9 mouse cellular contexts compared by ENCODE assay signal in genomic region chr10:126987183-126988118, GRCm38 (mm10). TPM values are rescaled to one million over a fixed set of nuclear protein-coding genes. Genes with fewer than 3 reads are reported as not detected.
DNase-seq lines count a peak whose midpoint lies in the region; ATAC-seq and TF ChIP-seq lines count a peak whose summit lies in the region.
"Had no signal": no experiment of that assay in that cellular context is flagged by ENCODE, and none has a peak within 500 bp of the region (broad histone marks: within the 10 kb centered on the region; RNA-seq: fewer than 3 reads in every experiment).

No protein-coding gene starts in this region.

- no peak for DNase-seq in heart, postnatal 36 days
- no peak for DNase-seq in spleen, adult 2 months (ENCODE audit: low read depth in 1 of 2, low spot score in 2 of 2)
- DNase-seq in spleen, postnatal 36 days (ENCODE audit: low spot score in 2 of 2) = no peak
- DNase-seq in right cerebral cortex, postnatal 10 days (ENCODE audit: low spot score in 2 of 2) = no peak
- no peak for DNase-seq in left cerebral cortex, adult 9 months (ENCODE audit: low spot score in 2 of 2)
- DNase-seq in yolk sac, embryonic 10.5 days (ENCODE audit: low spot score) = no peak

- peak overlapping the region; percentile 55 for H3K9ac ChIP-seq in heart, embryonic 11.5 days (ENCODE audit: low read depth, low read length)
- H3K9ac ChIP-seq in intestine, postnatal 0 days (ENCODE audit: low read depth, low read length) = no peak overlapping the region; the same call in 1 of the 2 replicates
- H3K9ac ChIP-seq: midbrain, embryonic 12.5 days had no signal

- H3K27me3 ChIP-seq in heart, embryonic 11.5 days (ENCODE audit: control insufficient read depth, insufficient read depth, low read length) = no peaks in the 10 kb centered on the region
- H3K27me3 ChIP-seq in spleen, adult 2 months (ENCODE audit: control insufficient read depth, insufficient read depth, low read length) = no peaks in the 10 kb centered on the region
- H3K27me3 ChIP-seq in intestine, postnatal 0 days (replicated peaks; ENCODE audit: control insufficient read depth, insufficient read depth, low read length) = no peaks in the 10 kb centered on the region
- H3K27me3 ChIP-seq: midbrain, embryonic 12.5 days had no signal

- 50% methylated on average over 8 of the region's 8 CpGs for WGBS in heart, embryonic 11.5 days (ENCODE audit: insufficient replicate concordance)
- 49% methylated on average over 8 of the region's 8 CpGs for WGBS in spleen, adult 2 months
- whole genome bisulfite sequencing in intestine, postnatal 0 days = 54% methylated on average over 8 of the region's 8 CpGs

- peaks cover 3% of the 10 kb centered on the region for H3K36me3 ChIP-seq in heart, embryonic 11.5 days (ENCODE audit: control insufficient read depth, insufficient read depth, low read length)
- peaks cover 4% of the 10 kb centered on the region for H3K36me3 ChIP-seq in spleen, adult 2 months (ENCODE audit: control insufficient read depth, insufficient read depth, low read length)
- H3K36me3 ChIP-seq in intestine, postnatal 0 days (ENCODE audit: control insufficient read depth, insufficient read depth) = peaks cover 13% of the 10 kb centered on the region

- no peak for TF ChIP-seq POLR2A in spleen, adult 2 months (IDR thresholded peaks at IDR 0.05; ENCODE audit: low read depth, low read length)

- no peaks in the 10 kb centered on the region for H3K9me3 ChIP-seq in heart, embryonic 11.5 days (replicated peaks; ENCODE audit: control insufficient read depth, low read length)
- no peaks in the 10 kb centered on the region for H3K9me3 ChIP-seq in intestine, postnatal 0 days (ENCODE audit: control insufficient read depth)
- H3K9me3 ChIP-seq: midbrain, embryonic 12.5 days had no signal

- H3K4me1 ChIP-seq in heart, embryonic 11.5 days (ENCODE audit: control insufficient read depth, insufficient read depth, low read length) = peaks cover 78% of the 10 kb centered on the region
- peaks cover 30% of the 10 kb centered on the region; the same call in 1 of the 2 replicates for H3K4me1 ChIP-seq in spleen, adult 2 months (ENCODE audit: control insufficient read depth, insufficient read depth, insufficient read length)
- H3K4me1 ChIP-seq in intestine, postnatal 0 days (replicated peaks; ENCODE audit: control insufficient read depth, insufficient read depth, low read length) = peaks cover 32% of the 10 kb centered on the region

- TF ChIP-seq CTCF in spleen, adult 2 months (IDR thresholded peaks at IDR 0.05; ENCODE audit: extremely low read depth, insufficient read depth, insufficient read length, insufficient replicate concordance) = no peak
- no peak for TF ChIP-seq CTCF in intestine, postnatal 0 days (IDR thresholded peaks at IDR 0.05; ENCODE audit: low read depth)

- no peak for ATAC-seq in heart, embryonic 11.5 days (replicated peaks; ENCODE audit: insufficient number of reproducible peaks, low FRiP score, low TSS enrichment)
- no peak for ATAC-seq in intestine, postnatal 0 days

- no peak overlapping the region for H3K4me3 ChIP-seq in heart, embryonic 11.5 days (ENCODE audit: low read depth, low read length)
- H3K4me3 ChIP-seq in spleen, adult 2 months (ENCODE audit: extremely low read depth, insufficient read depth, insufficient read length) = no peak overlapping the region
- H3K4me3 ChIP-seq in intestine, postnatal 0 days (ENCODE audit: low read depth, low read length) = no peak overlapping the region
- H3K4me3 ChIP-seq: midbrain, embryonic 12.5 days had no signal

- H3K27ac ChIP-seq in heart, embryonic 11.5 days (ENCODE audit: low read depth, low read length) = peak overlapping the region; percentile 58
- H3K27ac ChIP-seq in spleen, adult 2 months (ENCODE audit: insufficient read depth, low read length) = peak overlapping the region; percentile 25; the same call in 1 of the 2 replicates
- peak overlapping the region; percentile 23; the same call in 1 of the 2 replicates for H3K27ac ChIP-seq in intestine, postnatal 0 days (ENCODE audit: low read depth, low read length)

- intact Hi-C loops in heart, postnatal 36 days (cut with DNase I) = loop anchor here (2.0 kb wide), 2 partner anchors 15 to 59 kb away; no protein-coding TSS in a partner anchor

- peak overlapping the region; percentile 36 for H3K4me2 ChIP-seq in heart, embryonic 11.5 days
- peak overlapping the region; percentile 25 for H3K4me2 ChIP-seq in intestine, postnatal 0 days (replicated peaks; ENCODE audit: low read depth)
- H3K4me2 ChIP-seq: midbrain, embryonic 12.5 days had no signal

RNA-seq across cellular contexts. Expression of gene Ctdsp2, which starts 8.9 kb away (rescaled TPM):
- 47.3 and 47.6 TPM in 2 replicates for polyA plus RNA-seq in heart, embryonic 11.5 days (2014; fragmentation: Nextera tagmentation; extraction: Ambion mirVana)
- 100 to 1,000 TPM; 131 to 136 TPM for total RNA-seq in heart, postnatal 36 days (2021)
- polyA plus RNA-seq in spleen, adult 2 months (2012; rRNA removed) = 61.4 and 67.3 TPM in 2 replicates
- 43.1 and 46.7 TPM in 2 replicates for polyA plus RNA-seq in intestine, postnatal 0 days (2015; fragmentation: Nextera tagmentation; extraction: Ambion mirVana)

RNA-seq across cellular contexts. Expression of gene Avil, which starts 13.1 kb away (rescaled TPM):
- polyA plus RNA-seq in heart, embryonic 11.5 days (2014; fragmentation: Nextera tagmentation; extraction: Ambion mirVana) = 0.13 and 0.34 TPM in 2 replicates
- total RNA-seq in heart, postnatal 36 days (2021) = under 1 TPM; 0.35 to 0.80 TPM
- 0.06 and 0.09 TPM in 2 replicates for polyA plus RNA-seq in spleen, adult 2 months (2012; rRNA removed)
- polyA plus RNA-seq in intestine, postnatal 0 days (2015; fragmentation: Nextera tagmentation; extraction: Ambion mirVana) = 0.20 and 0.52 TPM in 2 replicates

RNA-seq across cellular contexts. Expression of gene Tsfm, which starts 43.2 kb away (rescaled TPM):
- 91.1 and 97.1 TPM in 2 replicates for polyA plus RNA-seq in heart, embryonic 11.5 days (2014; fragmentation: Nextera tagmentation; extraction: Ambion mirVana)
- total RNA-seq in heart, postnatal 36 days (2021) = 10 to 100 TPM; 56.1 to 62.2 TPM
- polyA plus RNA-seq in spleen, adult 2 months (2012; rRNA removed) = 17.1 and 26.3 TPM in 2 replicates
- polyA plus RNA-seq in intestine, postnatal 0 days (2015; fragmentation: Nextera tagmentation; extraction: Ambion mirVana) = 42.4 and 43.7 TPM in 2 replicates

RNA-seq across cellular contexts. Expression of gene Mettl1, which starts 53.8 kb away (rescaled TPM):
- polyA plus RNA-seq in heart, embryonic 11.5 days (2014; fragmentation: Nextera tagmentation; extraction: Ambion mirVana) = 36.1 and 43.3 TPM in 2 replicates
- 1 to 10 TPM; 7.7 to 7.9 TPM for total RNA-seq in heart, postnatal 36 days (2021)
- polyA plus RNA-seq in spleen, adult 2 months (2012; rRNA removed) = 14.6 and 14.9 TPM in 2 replicates
- polyA plus RNA-seq in intestine, postnatal 0 days (2015; fragmentation: Nextera tagmentation; extraction: Ambion mirVana) = 19.8 and 22.1 TPM in 2 replicates

RNA-seq across cellular contexts. Expression of gene Eef1akmt3, which starts 53.9 kb away (rescaled TPM):
- 0.31 and 0.35 TPM in 2 replicates for polyA plus RNA-seq in heart, embryonic 11.5 days (2014; fragmentation: Nextera tagmentation; extraction: Ambion mirVana)
- total RNA-seq in heart, postnatal 36 days (2021) = not detected
- polyA plus RNA-seq in spleen, adult 2 months (2012; rRNA removed) = 0.35 and 0.42 TPM in 2 replicates
- polyA plus RNA-seq in intestine, postnatal 0 days (2015; fragmentation: Nextera tagmentation; extraction: Ambion mirVana) = 0.16 and 0.17 TPM in 2 replicates
